Mouse (Mus musculus) C2C12 (cell line): Measurements from ENCODE around the gene Lrrc29. TPM values are rescaled to one million over a fixed set of nuclear protein-coding genes. Genes with fewer than 3 reads are reported as not detected.

Source experiments
- H3K27me3 ChIP-seq: one replicate; pipeline ENCODE4 v1.6.1; 2011; ENCODE audit not compliant: control insufficient read depth, insufficient read depth, insufficient read length
- H3K36me3 ChIP-seq: one replicate; pipeline ENCODE4 v1.6.1; 2011; ENCODE audit not compliant: control insufficient read depth, insufficient read depth
- H3K4me3 ChIP-seq: one replicate; pipeline ENCODE4 v1.5.1; 2011; ENCODE audit warnings: mild to moderate bottlenecking, control low read depth; ENCODE audit not compliant: poor library complexity, insufficient read depth, severe bottlenecking
- H3K79me2 ChIP-seq: one replicate; pipeline ENCODE4 v1.6.1; 2011; ENCODE audit not compliant: control insufficient read depth, insufficient read depth
- H3K79me3 ChIP-seq: one replicate; pipeline ENCODE4 v1.6.1; 2011; ENCODE audit warnings: low read depth, control low read depth
- H3ac ChIP-seq: one replicate; pipeline ENCODE3; 2011; ENCODE audit warnings: low read depth; ENCODE audit not compliant: control insufficient read depth, insufficient read length
- CEBPB ChIP-seq: IDR thresholded peaks from one replicate; pipeline ENCODE4 v1.6.1; 2011; ENCODE audit warnings: low read depth, mild to moderate bottlenecking, control low read depth, moderate library complexity
- CTCF ChIP-seq: IDR thresholded peaks from one replicate; pipeline ENCODE4 v1.5.1; 2011; ENCODE audit not compliant: control insufficient read depth, insufficient read depth, insufficient read length
- FOSL1 ChIP-seq: IDR thresholded peaks from one replicate; pipeline ENCODE4 v1.8.0; 2011; ENCODE audit warnings: mild to moderate bottlenecking, low read length; ENCODE audit not compliant: poor library complexity, insufficient read depth, severe bottlenecking
- MAX ChIP-seq: IDR thresholded peaks from one replicate; pipeline ENCODE4 v1.6.1; 2011; ENCODE audit warnings: mild to moderate bottlenecking, control low read depth
- MYOD1 ChIP-seq: IDR thresholded peaks from one replicate; pipeline ENCODE4 v1.6.1; 2011; ENCODE audit warnings: low read depth; ENCODE audit not compliant: control insufficient read depth, insufficient read length
- MYOG ChIP-seq: IDR thresholded peaks from one replicate; pipeline ENCODE4 v1.6.1; 2011; ENCODE audit not compliant: control insufficient read depth, insufficient read length; ENCODE audit errors: extremely low read depth
- USF1 ChIP-seq: IDR thresholded peaks from one replicate; pipeline ENCODE4 v1.6.1; 2011; ENCODE audit warnings: low read depth, mild to moderate bottlenecking, control low read depth, moderate library complexity
- polyA plus RNA-seq: library from polyadenylated mRNA; unstranded; fragments of >200 nt; fragmentation: generic; extraction: Trizol; gene quantifications from one replicate; pipeline ENCODE4 v1.2.1, GENCODE M21; 2012; ENCODE audit warnings: missing spikeins

Lrrc29 gene
- polyA plus RNA-seq, 1 experiment = 0.69 TPM

DNA sequence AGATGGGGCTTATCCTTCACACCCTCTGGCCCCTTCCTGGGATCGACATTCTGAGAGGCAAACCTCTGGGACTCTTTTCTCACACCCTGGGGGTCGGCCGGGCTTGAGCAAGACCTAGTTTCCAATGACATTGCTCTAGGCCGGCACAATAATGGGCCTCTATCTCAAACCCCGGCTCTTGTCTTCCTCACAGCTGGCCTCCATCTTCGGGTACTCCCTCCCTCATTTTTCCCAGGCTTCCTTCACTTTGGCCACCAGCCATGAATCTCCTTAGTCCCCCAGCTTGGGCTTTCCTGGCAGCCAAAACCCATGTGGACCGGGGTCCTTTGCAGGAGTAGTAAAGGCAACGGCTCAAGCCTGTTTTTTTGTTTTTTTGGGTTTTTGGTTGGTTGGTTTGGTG, 15.3 kb upstream of the Lrrc29 start:
- Histone ChIP-seq H3K36me3 (peaks cover 68% of the 10 kb centered on the region), H3K79me3 (peaks cover 53% of the 10 kb centered on the region), H3K79me2 (peaks cover 81% of the 10 kb centered on the region), H3K4me3 (no peak overlapping the region), H3K27me3 (no peaks in the 10 kb centered on the region), H3ac (no peak overlapping the region)
- no peak for TF ChIP-seq MAX
- no peak for TF ChIP-seq USF1
- TF ChIP-seq CTCF = no peak
- no peak for TF ChIP-seq CEBPB
- no peak for TF ChIP-seq FOSL1
- no peak for TF ChIP-seq MYOG
- no peak for TF ChIP-seq MYOD1

DNA sequence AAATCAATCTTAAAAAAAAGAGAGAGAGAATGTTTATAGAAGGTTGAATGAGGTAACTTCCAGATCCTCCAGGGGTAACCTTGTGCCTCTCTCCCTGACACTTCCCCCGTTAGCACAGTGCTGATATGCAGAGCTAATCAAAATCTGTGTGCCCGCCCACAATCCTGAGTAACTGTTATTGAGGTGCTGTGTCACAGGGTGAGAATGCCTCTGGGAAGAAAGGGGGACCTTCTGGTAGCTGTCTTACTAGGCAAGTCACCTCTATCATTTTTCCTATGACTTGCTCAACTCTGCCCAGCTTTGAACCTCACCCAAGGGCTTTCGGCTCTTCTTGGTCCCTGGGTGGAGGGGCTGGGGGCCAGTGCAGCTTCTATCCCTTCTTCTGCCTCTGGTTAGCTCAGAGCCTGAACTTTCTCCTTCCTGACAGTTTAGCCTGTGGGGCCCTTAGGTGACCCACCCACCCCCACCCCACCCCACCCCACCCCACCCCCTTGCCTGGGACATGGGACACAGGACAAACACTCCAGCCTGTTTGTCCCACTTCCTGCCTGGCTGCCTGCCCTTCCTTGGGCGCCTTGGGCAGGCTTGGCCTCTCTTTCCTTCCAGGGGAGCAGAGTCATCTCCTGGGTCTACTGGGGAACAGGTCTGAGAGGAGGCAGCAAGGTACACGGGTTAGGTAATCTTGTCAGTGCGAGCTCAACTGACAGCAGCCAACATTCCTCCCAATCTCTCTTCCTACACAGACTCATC, 14.0 kb upstream of the Lrrc29 start:
- peaks cover 48% of the 10 kb centered on the region for H3K79me3 ChIP-seq
- TF ChIP-seq MAX (no peak), MYOG (no peak), FOSL1 (no peak), USF1 (no peak), MYOD1 (no peak), CTCF (no peak), CEBPB (no peak)
- no peak overlapping the region for H3ac ChIP-seq
- peaks cover 82% of the 10 kb centered on the region for H3K36me3 ChIP-seq
- H3K4me3 ChIP-seq = no peak overlapping the region
- peaks cover 67% of the 10 kb centered on the region for H3K79me2 ChIP-seq
- H3K27me3 ChIP-seq = no peaks in the 10 kb centered on the region

DNA sequence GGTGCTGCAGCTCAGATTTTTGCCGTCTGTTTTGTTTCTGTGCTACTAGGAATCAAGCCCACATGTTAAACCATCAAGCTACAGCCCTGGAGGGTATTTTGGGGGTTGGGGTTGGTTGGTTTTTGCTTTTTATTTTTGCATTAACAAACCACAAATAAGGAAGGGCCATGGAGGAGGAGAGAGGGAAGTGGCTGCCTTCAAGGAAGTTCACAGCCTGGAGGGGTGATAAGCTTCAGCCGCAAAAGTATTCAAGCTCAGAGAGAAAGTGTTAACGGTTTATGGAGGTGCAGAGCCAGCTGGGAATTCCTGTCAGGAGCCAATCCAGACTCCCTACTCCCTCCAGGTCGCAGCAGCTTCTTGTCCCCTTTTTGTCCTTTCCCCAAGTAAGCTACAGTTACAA, 12.9 kb upstream of the Lrrc29 start:
- Histone ChIP-seq H3ac (no peak overlapping the region), H3K79me3 (peaks cover 40% of the 10 kb centered on the region), H3K36me3 (peaks cover 92% of the 10 kb centered on the region), H3K79me2 (peaks cover 56% of the 10 kb centered on the region), H3K27me3 (no peaks in the 10 kb centered on the region), H3K4me3 (no peak overlapping the region)
- TF ChIP-seq MYOD1 (no peak), CEBPB (no peak), MAX (no peak), MYOG (no peak), FOSL1 (no peak), USF1 (no peak)

DNA sequence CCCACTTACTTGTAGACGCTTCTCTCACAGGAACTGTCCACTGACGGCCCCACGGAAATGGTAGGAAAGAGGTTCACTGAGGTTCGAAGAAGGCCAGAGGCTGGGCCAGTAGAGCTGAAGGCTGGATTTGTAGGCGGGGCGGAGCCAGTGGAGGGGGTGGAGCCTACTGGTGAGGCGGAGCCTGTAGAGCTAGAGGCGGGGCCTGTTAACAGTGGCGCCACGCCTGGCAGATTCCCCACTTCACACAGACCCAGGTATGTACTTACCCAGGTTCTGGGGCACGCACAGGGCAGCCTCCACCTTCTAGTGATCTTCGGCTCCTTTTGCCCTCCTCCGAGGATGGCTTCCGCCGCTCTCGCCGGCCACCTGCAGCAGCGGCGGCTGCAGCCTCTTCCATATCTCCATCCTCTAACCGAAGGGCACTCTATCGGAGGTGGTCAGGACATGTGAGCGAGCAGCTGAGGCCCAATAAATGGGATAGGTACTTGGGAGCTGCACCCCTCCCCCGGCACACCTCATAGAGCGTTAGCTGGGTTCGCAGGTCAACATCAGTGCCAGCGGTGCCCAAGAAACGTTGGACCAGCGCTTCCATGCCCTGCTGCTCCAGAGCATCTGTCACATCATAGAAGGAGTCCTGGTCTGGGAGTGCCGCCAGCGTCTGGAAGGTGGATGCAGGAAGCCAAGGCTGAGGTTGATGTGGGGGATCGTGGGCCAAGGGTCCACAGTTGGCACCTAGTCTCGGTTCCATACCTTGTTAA, 10.5 kb upstream of the Lrrc29 start:
- H3K4me3 ChIP-seq = no peak overlapping the region
- TF ChIP-seq USF1 (no peak), FOSL1 (no peak), MAX (no peak), CEBPB (no peak), CTCF (no peak), MYOG (no peak), MYOD1 (no peak)
- H3K36me3 ChIP-seq = peaks cover 94% of the 10 kb centered on the region

DNA sequence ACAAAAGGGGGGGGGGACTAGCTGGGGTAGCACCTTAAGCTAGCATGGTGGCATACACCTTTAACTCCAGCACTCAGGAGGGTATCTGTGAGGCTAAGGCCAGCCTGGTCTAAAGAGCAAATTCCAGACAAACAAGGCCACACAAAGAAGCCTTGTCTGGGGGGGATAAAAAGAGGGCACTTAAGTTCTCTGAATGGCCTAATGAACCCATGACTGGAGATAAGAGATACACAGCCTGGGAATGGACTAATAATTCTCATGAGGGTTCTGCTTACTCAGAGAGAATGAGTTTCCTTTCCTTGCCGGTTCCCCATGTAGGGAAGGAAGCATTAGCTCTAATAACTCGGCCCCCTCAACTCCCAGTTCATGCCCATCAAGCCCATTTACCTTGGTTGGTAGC, 6.4 kb upstream of the Lrrc29 start:
- H3ac ChIP-seq = no peak overlapping the region
- TF ChIP-seq USF1 (no peak), MYOG (no peak)
- peaks cover 97% of the 10 kb centered on the region for H3K36me3 ChIP-seq
- H3K4me3 ChIP-seq = no peak overlapping the region
- no peaks in the 10 kb centered on the region for H3K27me3 ChIP-seq
- peaks cover 5% of the 10 kb centered on the region for H3K79me3 ChIP-seq
- peaks cover 19% of the 10 kb centered on the region for H3K79me2 ChIP-seq

More for the DNA sequence above, 10.5 kb upstream of the Lrrc29 start:
- peaks cover 18% of the 10 kb centered on the region for H3K79me3 ChIP-seq
- peaks cover 32% of the 10 kb centered on the region for H3K79me2 ChIP-seq
- H3K27me3 ChIP-seq = no peaks in the 10 kb centered on the region
- H3ac ChIP-seq = no peak overlapping the region

DNA sequence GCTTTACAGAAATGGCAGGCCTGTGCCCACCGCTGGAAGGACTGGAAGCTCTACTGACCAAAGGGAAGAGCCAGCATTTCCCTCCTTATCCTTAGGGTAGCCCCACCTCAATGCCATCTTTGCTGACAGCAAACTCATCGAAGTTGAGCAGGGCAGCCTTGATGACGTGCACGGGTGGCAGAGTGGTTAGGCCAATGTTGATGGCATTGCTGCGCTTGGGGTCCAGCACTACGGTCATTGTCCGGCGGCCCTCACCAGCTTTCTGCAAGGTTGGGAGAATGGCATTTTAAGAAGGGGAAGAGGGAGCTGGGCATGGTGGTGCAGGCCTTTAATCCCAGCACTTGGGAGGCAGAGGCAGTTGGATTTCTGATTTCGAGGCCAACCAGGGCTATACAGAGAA, 5.9 kb upstream of the Lrrc29 start:
- Histone ChIP-seq H3K79me2 (peaks cover 24% of the 10 kb centered on the region), H3K27me3 (no peaks in the 10 kb centered on the region), H3K4me3 (no peak overlapping the region), H3K36me3 (peaks cover 91% of the 10 kb centered on the region), H3K79me3 (peaks cover 11% of the 10 kb centered on the region), H3ac (no peak overlapping the region)
- TF ChIP-seq MYOG (no peak), CEBPB (no peak), USF1 (no peak), MAX (no peak), MYOD1 (no peak), CTCF (no peak), FOSL1 (no peak)
